Comparison of ENCODE assay signal across 8 mouse cellular contexts in the genomic region with DNA sequence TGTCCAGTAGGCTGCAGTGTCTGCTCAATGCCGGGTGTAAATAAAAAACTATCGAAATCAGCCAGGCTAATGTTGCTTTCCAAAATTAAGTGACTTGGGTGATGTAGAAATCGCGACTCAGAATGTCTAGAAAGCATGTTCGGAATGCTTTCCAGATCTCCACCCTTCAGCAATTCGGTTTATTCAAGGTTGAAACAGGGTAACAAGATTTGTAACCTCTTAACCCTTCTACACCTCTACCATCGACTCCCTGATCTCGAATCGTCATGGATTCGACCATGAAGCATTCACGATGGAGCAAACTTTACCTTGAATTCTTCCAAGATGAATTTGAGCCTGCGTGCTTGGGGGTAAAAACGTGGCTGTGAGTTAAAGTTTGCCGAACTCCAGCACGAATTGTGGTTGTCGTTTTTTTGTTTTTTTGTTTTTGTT. TPM values are rescaled to one million over a fixed set of nuclear protein-coding genes. Genes with fewer than 3 reads are reported as not detected.
DNase-seq lines count a peak whose midpoint lies in the region; ATAC-seq and TF ChIP-seq lines count a peak whose summit lies in the region.

No protein-coding gene starts in this region.

- no peak for DNase-seq in lung, embryonic 14.5 days
- DNase-seq in lung, adult 18-20 months = no peak
- no peak for DNase-seq in thymus, postnatal 4 days
- no peak for DNase-seq in gastrocnemius, postnatal 10 days
- DNase-seq in urinary bladder, postnatal 4 days (ENCODE audit: low spot score in 2 of 2) = no peak

- no peaks in the 10 kb centered on the region for H3K27me3 ChIP-seq in lung, embryonic 14.5 days (ENCODE audit: insufficient read depth, low read length)
- no peaks in the 10 kb centered on the region for H3K27me3 ChIP-seq in embryonic facial prominence, embryonic 15.5 days
- no peaks in the 10 kb centered on the region for H3K27me3 ChIP-seq in intestine, embryonic 16.5 days (replicated peaks; ENCODE audit: control insufficient read depth, insufficient read depth, low read length)
- no peaks in the 10 kb centered on the region for H3K27me3 ChIP-seq in neural tube, embryonic 12.5 days (replicated peaks)

- peak overlapping the region; percentile 98 for H3K9ac ChIP-seq in lung, embryonic 14.5 days
- H3K9ac ChIP-seq in embryonic facial prominence, embryonic 15.5 days = peak overlapping the region; percentile 98
- H3K9ac ChIP-seq in intestine, embryonic 16.5 days (ENCODE audit: low read depth, low read length) = peak overlapping the region; percentile 99
- peak overlapping the region; percentile 94 for H3K9ac ChIP-seq in neural tube, embryonic 12.5 days

- TF ChIP-seq CTCF in lung, embryonic 14.5 days (IDR thresholded peaks at IDR 0.05; ENCODE audit: low read depth) = no peak

- H3K4me3 ChIP-seq in lung, embryonic 14.5 days (ENCODE audit: low read depth, low read length) = peak overlapping the region; percentile 99
- peak overlapping the region; percentile 84 for H3K4me3 ChIP-seq in embryonic facial prominence, embryonic 15.5 days (replicated peaks)
- peak overlapping the region; percentile 99 for H3K4me3 ChIP-seq in intestine, embryonic 16.5 days (ENCODE audit: low read length)
- H3K4me3 ChIP-seq in neural tube, embryonic 12.5 days = peak overlapping the region; percentile 85

- no peaks in the 10 kb centered on the region for H3K9me3 ChIP-seq in lung, embryonic 14.5 days (ENCODE audit: low read depth, low read length)
- H3K9me3 ChIP-seq in embryonic facial prominence, embryonic 15.5 days (replicated peaks) = no peaks in the 10 kb centered on the region
- H3K9me3 ChIP-seq in intestine, embryonic 16.5 days (ENCODE audit: control insufficient read depth, low read length) = no peaks in the 10 kb centered on the region
- no peaks in the 10 kb centered on the region for H3K9me3 ChIP-seq in neural tube, embryonic 12.5 days

- peak overlapping the region; percentile 90 for H3K4me2 ChIP-seq in lung, embryonic 14.5 days
- H3K4me2 ChIP-seq in embryonic facial prominence, embryonic 15.5 days (replicated peaks) = peak overlapping the region; percentile 71
- H3K4me2 ChIP-seq in intestine, embryonic 16.5 days (ENCODE audit: low read depth, low read length) = peak overlapping the region; percentile 80
- H3K4me2 ChIP-seq in neural tube, embryonic 12.5 days (replicated peaks) = peak overlapping the region; percentile 73

- peak; percentile 13; the same call in 1 of the 2 replicates for ATAC-seq in lung, embryonic 14.5 days (ENCODE audit: insufficient read depth)
- no peak; the same call in 1 of the 2 replicates for ATAC-seq in embryonic facial prominence, embryonic 15.5 days (ENCODE audit: insufficient number of reproducible peaks, low FRiP score, low TSS enrichment, low read depth)
- ATAC-seq in intestine, embryonic 16.5 days = peak; percentile 34; the same call in 1 of the 2 replicates
- no peak for ATAC-seq in neural tube, embryonic 12.5 days (ENCODE audit: low FRiP score, low read depth)

- WGBS in lung, embryonic 14.5 days = 2% methylated on average over 16 of the region's 16 CpGs
- 2% methylated on average over 16 of the region's 16 CpGs for WGBS in embryonic facial prominence, embryonic 15.5 days
- WGBS in intestine, embryonic 16.5 days = 2% methylated on average over 16 of the region's 16 CpGs
- 2% methylated on average over 16 of the region's 16 CpGs for WGBS in neural tube, embryonic 12.5 days

- H3K27ac ChIP-seq in lung, embryonic 14.5 days (ENCODE audit: low read depth) = peak overlapping the region; percentile 94
- peak overlapping the region; percentile 92 for H3K27ac ChIP-seq in embryonic facial prominence, embryonic 15.5 days (replicated peaks)
- peak overlapping the region; percentile 78 for H3K27ac ChIP-seq in intestine, embryonic 16.5 days (ENCODE audit: low read length)
- peak overlapping the region; percentile 54; the same call in 1 of the 2 replicates for H3K27ac ChIP-seq in neural tube, embryonic 12.5 days

- H3K36me3 ChIP-seq in lung, embryonic 14.5 days (ENCODE audit: insufficient read depth) = peaks cover 27% of the 10 kb centered on the region
- H3K36me3 ChIP-seq in embryonic facial prominence, embryonic 15.5 days = peaks cover 13% of the 10 kb centered on the region; the same call in 1 of the 2 replicates
- H3K36me3 ChIP-seq in intestine, embryonic 16.5 days (ENCODE audit: control insufficient read depth, insufficient read depth, low read length) = no peaks in the 10 kb centered on the region
- H3K36me3 ChIP-seq in neural tube, embryonic 12.5 days = peaks cover 17% of the 10 kb centered on the region

- H3K4me1 ChIP-seq in lung, embryonic 14.5 days (ENCODE audit: insufficient read depth) = no peaks in the 10 kb centered on the region
- H3K4me1 ChIP-seq in embryonic facial prominence, embryonic 15.5 days = peaks cover 16% of the 10 kb centered on the region
- peaks cover 9% of the 10 kb centered on the region; the same call in 1 of the 2 replicates for H3K4me1 ChIP-seq in intestine, embryonic 16.5 days (ENCODE audit: control insufficient read depth, insufficient read depth, low read length)
- peaks cover 12% of the 10 kb centered on the region for H3K4me1 ChIP-seq in neural tube, embryonic 12.5 days

RNA-seq across cellular contexts. Expression of a gene that starts 0.5 kb away (rescaled TPM):
- polyA plus RNA-seq in lung, embryonic 14.5 days (2014; fragmentation: Nextera tagmentation; extraction: Ambion mirVana) = 746 and 761 TPM in 2 replicates
- polyA plus RNA-seq in embryonic facial prominence, embryonic 15.5 days (2015; fragmentation: Nextera tagmentation; extraction: Ambion mirVana) = 628 and 630 TPM in 2 replicates
- polyA plus RNA-seq in intestine, embryonic 16.5 days (2015; fragmentation: Nextera tagmentation; extraction: Ambion mirVana) = 549 and 610 TPM in 2 replicates
- 648 and 669 TPM in 2 replicates for polyA plus RNA-seq in neural tube, embryonic 12.5 days (2016; fragmentation: Nextera tagmentation; extraction: Ambion mirVana)
- 100 to 1,000 TPM; 311 to 330 TPM for total RNA-seq in gastrocnemius, postnatal 10 days (2021)

RNA-seq across cellular contexts. Expression of a gene that starts 36.8 kb away (rescaled TPM):
- not detected in 2 replicates for polyA plus RNA-seq in lung, embryonic 14.5 days (2014; fragmentation: Nextera tagmentation; extraction: Ambion mirVana)
- 3.0 and 3.1 TPM in 2 replicates for polyA plus RNA-seq in embryonic facial prominence, embryonic 15.5 days (2015; fragmentation: Nextera tagmentation; extraction: Ambion mirVana)
- polyA plus RNA-seq in intestine, embryonic 16.5 days (2015; fragmentation: Nextera tagmentation; extraction: Ambion mirVana) = 0.02 TPM in 1 of 2 replicates, not detected in the other
- polyA plus RNA-seq in neural tube, embryonic 12.5 days (2016; fragmentation: Nextera tagmentation; extraction: Ambion mirVana) = 4.9 and 5.7 TPM in 2 replicates
- under 1 TPM; 0.28 to 0.36 TPM for total RNA-seq in gastrocnemius, postnatal 10 days (2021)

RNA-seq across cellular contexts. Expression of a gene that starts 37.6 kb away (rescaled TPM):
- polyA plus RNA-seq in lung, embryonic 14.5 days (2014; fragmentation: Nextera tagmentation; extraction: Ambion mirVana) = not detected in 2 replicates
- 1.0 and 1.5 TPM in 2 replicates for polyA plus RNA-seq in embryonic facial prominence, embryonic 15.5 days (2015; fragmentation: Nextera tagmentation; extraction: Ambion mirVana)
- not detected in 2 replicates for polyA plus RNA-seq in intestine, embryonic 16.5 days (2015; fragmentation: Nextera tagmentation; extraction: Ambion mirVana)
- polyA plus RNA-seq in neural tube, embryonic 12.5 days (2016; fragmentation: Nextera tagmentation; extraction: Ambion mirVana) = not detected in 2 replicates
- total RNA-seq in gastrocnemius, postnatal 10 days (2021) = not detected

RNA-seq across cellular contexts. Expression of a gene that starts 54.4 kb away (rescaled TPM):
- polyA plus RNA-seq in lung, embryonic 14.5 days (2014; fragmentation: Nextera tagmentation; extraction: Ambion mirVana) = 19.8 and 21.2 TPM in 2 replicates
- polyA plus RNA-seq in embryonic facial prominence, embryonic 15.5 days (2015; fragmentation: Nextera tagmentation; extraction: Ambion mirVana) = 25.7 and 27.3 TPM in 2 replicates
- 17.2 and 17.8 TPM in 2 replicates for polyA plus RNA-seq in intestine, embryonic 16.5 days (2015; fragmentation: Nextera tagmentation; extraction: Ambion mirVana)
- polyA plus RNA-seq in neural tube, embryonic 12.5 days (2016; fragmentation: Nextera tagmentation; extraction: Ambion mirVana) = 41.4 and 46.1 TPM in 2 replicates
- 10 to 100 TPM; 16.0 to 17.3 TPM for total RNA-seq in gastrocnemius, postnatal 10 days (2021)

RNA-seq across cellular contexts. Expression of a gene that starts 54.4 kb away (rescaled TPM):
- polyA plus RNA-seq in lung, embryonic 14.5 days (2014; fragmentation: Nextera tagmentation; extraction: Ambion mirVana) = 38.3 and 40.9 TPM in 2 replicates
- 25.9 and 27.0 TPM in 2 replicates for polyA plus RNA-seq in embryonic facial prominence, embryonic 15.5 days (2015; fragmentation: Nextera tagmentation; extraction: Ambion mirVana)
- polyA plus RNA-seq in intestine, embryonic 16.5 days (2015; fragmentation: Nextera tagmentation; extraction: Ambion mirVana) = 29.7 and 30.8 TPM in 2 replicates
- polyA plus RNA-seq in neural tube, embryonic 12.5 days (2016; fragmentation: Nextera tagmentation; extraction: Ambion mirVana) = 33.6 and 34.9 TPM in 2 replicates
- 1 to 10 TPM; 5.2 to 6.4 TPM for total RNA-seq in gastrocnemius, postnatal 10 days (2021)

Comparison
In these comparisons a context has a peak if more than half of its experiments do, and no peak if none do; other contexts are left out.
1. ATAC-seq: peak in lung, embryonic 14.5 days (single experiment) and intestine, embryonic 16.5 days (single experiment); none in embryonic facial prominence, embryonic 15.5 days (single experiment) and neural tube, embryonic 12.5 days (single experiment).
2. Peak in every context shown above with its lines, with median percentiles within 50 percentile points of each other: H3K27ac ChIP-seq, H3K4me2 ChIP-seq, H3K4me3 ChIP-seq and H3K9ac ChIP-seq.